Mouse (Mus musculus): ENCODE measurements around the gene Pla2g5. TPM values are rescaled to one million over a fixed set of nuclear protein-coding genes. Genes with fewer than 3 reads are reported as not detected.

Gene Pla2g5
- polyA plus RNA-seq, 1 experiment from 2014 or later = not detected

DNA sequence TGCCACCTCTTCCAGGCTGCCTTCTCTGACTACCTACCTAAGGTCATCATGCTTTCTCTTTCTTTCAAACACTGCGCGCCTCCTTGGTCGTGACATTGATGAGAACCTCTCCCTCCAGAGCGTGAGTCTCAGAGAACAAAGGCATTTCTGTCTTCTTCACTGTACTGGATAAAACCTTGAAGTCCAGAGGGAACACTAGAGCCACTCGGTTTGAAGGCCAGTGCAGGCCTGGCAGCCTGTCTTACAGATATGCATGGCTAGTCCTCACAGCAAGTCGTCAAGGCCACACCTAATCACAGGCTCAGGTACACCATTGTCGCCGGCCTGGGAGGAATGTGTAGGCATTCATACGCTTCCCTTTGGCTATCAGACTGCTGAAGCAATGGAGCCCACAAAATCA, 47.1 kb downstream of the Pla2g5 start:
- H3K4me1 ChIP-seq (ENCODE audit: insufficient read depth, low read depth, low read length) = peaks cover 2% of the 10 kb centered on the region; the same call in 1 of the 2 replicates
- WGBS = 69% methylated on average over 9 of the region's 9 CpGs
- H3K4me2 ChIP-seq (replicated peaks; ENCODE audit: low read depth, low read length) = no peak overlapping the region
- H3K9me3 ChIP-seq (ENCODE audit: low read length) = no peaks in the 10 kb centered on the region
- TF ChIP-seq EP300 (IDR thresholded peaks at IDR 0.05) (no peak), CTCF (IDR thresholded peaks at IDR 0.05) (no peak)
- H3K4me3 ChIP-seq (ENCODE audit: low read depth, low read length) = no peak overlapping the region
- H3K27ac ChIP-seq (ENCODE audit: low read length) = no peak overlapping the region
- ATAC-seq (no peak), DNase-seq (ENCODE audit: low spot score) (no peak)
- H3K36me3 ChIP-seq (ENCODE audit: insufficient read depth, low read length) = no peaks in the 10 kb centered on the region
- H3K27me3 ChIP-seq (replicated peaks; ENCODE audit: insufficient read depth, low read length) = no peaks in the 10 kb centered on the region
- no peak overlapping the region for H3K9ac ChIP-seq (replicated peaks; ENCODE audit: low read depth)

DNA sequence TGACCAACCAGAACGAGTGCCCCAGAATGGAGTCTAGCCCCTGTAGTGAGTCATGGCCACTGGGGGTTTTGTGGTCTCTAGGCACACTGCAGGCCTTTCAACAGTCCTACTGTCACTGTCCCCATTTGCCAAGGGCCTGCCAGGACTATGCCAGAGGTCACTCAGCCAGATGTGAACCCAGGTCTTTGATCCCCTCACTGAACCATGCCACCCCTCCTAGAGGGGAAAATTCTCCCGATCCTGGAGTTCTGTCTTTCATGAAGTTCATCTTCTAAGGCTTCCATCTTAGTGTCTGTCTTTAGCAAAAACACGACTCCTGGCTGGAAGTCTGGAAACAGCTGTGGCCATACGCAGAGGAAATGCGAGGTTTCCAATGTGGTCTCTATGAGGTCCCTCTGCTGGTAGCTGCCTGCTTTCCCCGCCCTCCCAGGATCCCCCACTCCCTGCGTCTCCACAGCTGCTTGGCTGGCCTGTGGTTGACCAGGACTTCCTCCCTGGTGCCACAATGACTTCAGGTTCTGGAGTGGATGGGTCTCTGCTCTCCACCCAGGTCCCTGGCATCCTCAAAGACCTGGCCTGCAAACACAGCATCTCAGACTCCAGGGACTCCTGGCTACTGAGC, 56.3 kb downstream of the Pla2g5 start:
- Histone ChIP-seq H3K4me1 (ENCODE audit: insufficient read depth, low read depth, low read length) (no peaks in the 10 kb centered on the region), H3K27me3 (replicated peaks; ENCODE audit: insufficient read depth, low read length) (no peaks in the 10 kb centered on the region), H3K27ac (ENCODE audit: low read length) (no peak overlapping the region), H3K36me3 (ENCODE audit: insufficient read depth, low read length) (no peaks in the 10 kb centered on the region), H3K9ac (replicated peaks; ENCODE audit: low read depth) (no peak overlapping the region), H3K4me3 (ENCODE audit: low read depth, low read length) (no peak overlapping the region), H3K4me2 (replicated peaks; ENCODE audit: low read depth, low read length) (no peak overlapping the region), H3K9me3 (ENCODE audit: low read length) (no peaks in the 10 kb centered on the region)
- WGBS = 45% methylated on average over 7 of the region's 7 CpGs
- ATAC-seq (no peak), DNase-seq (ENCODE audit: low spot score) (peak; percentile 29)
- TF ChIP-seq CTCF (IDR thresholded peaks at IDR 0.05) = peak; percentile 23; the same call in 1 of the 2 replicates
- TF ChIP-seq EP300 (IDR thresholded peaks at IDR 0.05) = no peak

DNA sequence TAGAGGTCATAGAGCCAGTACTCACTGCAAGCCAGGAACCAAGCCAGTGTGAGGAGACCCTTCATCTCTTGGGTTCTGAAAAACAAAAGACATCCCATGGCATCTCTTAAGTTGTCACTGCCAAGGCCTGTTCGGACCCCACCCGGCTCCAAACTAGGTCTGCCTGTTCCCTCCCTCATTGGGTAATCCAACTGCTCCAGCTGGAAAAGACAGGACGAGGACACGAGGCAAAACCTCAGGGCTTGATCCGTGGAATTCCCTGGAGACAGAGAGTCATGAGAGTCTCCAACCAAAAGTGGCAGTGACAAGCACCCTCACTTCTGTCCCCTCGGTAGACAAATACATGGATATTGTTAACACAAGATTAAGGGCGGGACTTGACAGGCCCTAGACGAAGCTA, 57.1 kb downstream of the Pla2g5 start:
- no peak for DNase-seq (ENCODE audit: low spot score)
- H3K9me3 ChIP-seq (ENCODE audit: low read length) = no peaks in the 10 kb centered on the region
- H3K4me3 ChIP-seq (ENCODE audit: low read depth, low read length) = no peak overlapping the region
- no peak overlapping the region for H3K9ac ChIP-seq (replicated peaks; ENCODE audit: low read depth)
- TF ChIP-seq EP300 (IDR thresholded peaks at IDR 0.05) (no peak), CTCF (IDR thresholded peaks at IDR 0.05) (no peak)
- H3K27ac ChIP-seq (ENCODE audit: low read length) = no peak overlapping the region
- no peak overlapping the region for H3K4me2 ChIP-seq (replicated peaks; ENCODE audit: low read depth, low read length)
- no peak for ATAC-seq
- H3K27me3 ChIP-seq (replicated peaks; ENCODE audit: insufficient read depth, low read length) = no peaks in the 10 kb centered on the region
- WGBS = 55% methylated on average over 8 of the region's 8 CpGs
- H3K36me3 ChIP-seq (ENCODE audit: insufficient read depth, low read length) = no peaks in the 10 kb centered on the region
- no peaks in the 10 kb centered on the region for H3K4me1 ChIP-seq (ENCODE audit: insufficient read depth, low read depth, low read length)

DNA sequence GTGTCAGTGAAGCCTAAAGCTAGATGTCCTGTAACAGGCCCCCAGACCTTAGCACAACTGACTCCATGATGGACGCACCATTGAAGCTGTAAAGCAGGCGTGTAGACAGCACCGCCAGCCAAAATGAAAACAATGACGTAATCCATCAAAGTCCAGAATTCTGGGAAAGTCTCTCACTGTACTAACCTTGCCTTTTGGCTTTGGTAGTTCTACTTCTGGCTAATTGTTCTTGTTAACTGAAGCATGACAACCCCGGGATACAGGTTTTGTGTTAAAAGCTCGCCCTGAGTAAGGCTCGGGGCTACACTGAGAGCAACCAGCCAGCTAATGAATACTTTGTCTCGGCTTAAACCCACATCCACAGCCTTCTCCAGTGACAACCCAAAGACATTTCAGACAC, 58.0 kb downstream of the Pla2g5 start:
- no peak overlapping the region for H3K27ac ChIP-seq (ENCODE audit: low read length)
- no peak overlapping the region for H3K4me3 ChIP-seq (ENCODE audit: low read depth, low read length)
- no peak overlapping the region for H3K4me2 ChIP-seq (replicated peaks; ENCODE audit: low read depth, low read length)
- H3K9ac ChIP-seq (replicated peaks; ENCODE audit: low read depth) = no peak overlapping the region
- DNase-seq (ENCODE audit: low spot score) (no peak), ATAC-seq (no peak)
- H3K27me3 ChIP-seq (replicated peaks; ENCODE audit: insufficient read depth, low read length) = no peaks in the 10 kb centered on the region
- no peak for TF ChIP-seq CTCF (IDR thresholded peaks at IDR 0.05)
- no peak for TF ChIP-seq EP300 (IDR thresholded peaks at IDR 0.05)
- H3K9me3 ChIP-seq (ENCODE audit: low read length) = no peaks in the 10 kb centered on the region
- H3K4me1 ChIP-seq (ENCODE audit: insufficient read depth, low read depth, low read length) = no peaks in the 10 kb centered on the region
- 52% methylated on average over 8 of the region's 8 CpGs for WGBS
- no peaks in the 10 kb centered on the region for H3K36me3 ChIP-seq (ENCODE audit: insufficient read depth, low read length)

DNA sequence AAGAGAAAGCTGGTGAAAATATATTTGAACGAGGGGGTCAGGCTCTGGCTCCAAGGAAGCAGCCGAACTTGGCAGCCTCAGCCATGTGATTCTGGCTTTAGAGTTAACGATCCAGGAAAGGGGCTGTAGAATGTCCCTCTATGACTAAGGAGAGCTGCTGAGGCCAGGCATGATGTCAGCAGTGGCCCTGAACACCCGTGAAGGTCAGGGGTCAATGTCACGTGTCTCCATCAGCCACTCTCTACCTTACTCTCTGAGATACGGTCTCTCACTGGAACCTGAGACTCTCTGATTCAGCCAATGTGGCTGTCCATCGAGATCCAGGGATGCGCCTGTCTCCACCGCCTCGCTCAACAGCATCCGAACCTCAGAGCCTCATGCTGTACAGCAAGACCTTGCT, 60.4 kb downstream of the Pla2g5 start:
- H3K9ac ChIP-seq (replicated peaks; ENCODE audit: low read depth) = no peak overlapping the region
- H3K27me3 ChIP-seq (replicated peaks; ENCODE audit: insufficient read depth, low read length) = no peaks in the 10 kb centered on the region
- no peak overlapping the region for H3K4me3 ChIP-seq (ENCODE audit: low read depth, low read length)
- H3K4me2 ChIP-seq (replicated peaks; ENCODE audit: low read depth, low read length) = no peak overlapping the region
- no peak for ATAC-seq
- H3K9me3 ChIP-seq (ENCODE audit: low read length) = no peaks in the 10 kb centered on the region
- no peak for TF ChIP-seq CTCF (IDR thresholded peaks at IDR 0.05)
- no peak for TF ChIP-seq EP300 (IDR thresholded peaks at IDR 0.05)
- WGBS = 81% methylated on average over 11 of the region's 11 CpGs
- no peak overlapping the region for H3K27ac ChIP-seq (ENCODE audit: low read length)
- no peaks in the 10 kb centered on the region for H3K4me1 ChIP-seq (ENCODE audit: insufficient read depth, low read depth, low read length)
- H3K36me3 ChIP-seq (ENCODE audit: insufficient read depth, low read length) = no peaks in the 10 kb centered on the region
- DNase-seq (ENCODE audit: low spot score) = no peak

DNA sequence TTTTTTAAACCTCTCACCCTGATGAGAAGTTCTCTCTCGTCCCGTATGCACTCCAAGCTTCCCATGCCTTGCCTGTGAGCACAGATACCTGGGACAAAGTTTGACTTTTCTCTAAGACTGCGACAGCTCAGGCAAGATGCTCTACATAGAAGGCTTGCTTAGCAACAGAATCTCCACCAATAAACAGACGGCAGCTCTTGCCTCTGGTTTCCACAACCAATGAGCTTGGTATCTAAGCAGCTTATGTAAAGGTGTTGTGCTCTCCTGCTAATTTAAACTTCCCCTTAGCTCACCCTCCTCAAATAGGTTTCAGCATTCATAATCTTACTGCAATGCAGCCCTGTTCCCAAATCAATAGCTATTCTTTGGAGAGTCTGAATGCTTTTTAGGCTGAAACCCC, 61.7 kb downstream of the Pla2g5 start:
- DNase-seq (ENCODE audit: low spot score) (no peak), ATAC-seq (no peak)
- H3K9me3 ChIP-seq (ENCODE audit: low read length) = no peaks in the 10 kb centered on the region
- no peaks in the 10 kb centered on the region for H3K4me1 ChIP-seq (ENCODE audit: insufficient read depth, low read depth, low read length)
- H3K9ac ChIP-seq (replicated peaks; ENCODE audit: low read depth) = no peak overlapping the region
- H3K27ac ChIP-seq (ENCODE audit: low read length) = no peak overlapping the region
- H3K4me2 ChIP-seq (replicated peaks; ENCODE audit: low read depth, low read length) = no peak overlapping the region
- no peak overlapping the region for H3K4me3 ChIP-seq (ENCODE audit: low read depth, low read length)
- WGBS = 80% methylated on average over 4 of the region's 4 CpGs
- TF ChIP-seq CTCF (IDR thresholded peaks at IDR 0.05) = no peak
- TF ChIP-seq EP300 (IDR thresholded peaks at IDR 0.05) = no peak
- no peaks in the 10 kb centered on the region for H3K36me3 ChIP-seq (ENCODE audit: insufficient read depth, low read length)
- no peaks in the 10 kb centered on the region for H3K27me3 ChIP-seq (replicated peaks; ENCODE audit: insufficient read depth, low read length)

All from lung, postnatal 0 days (tissue).